Mouse (Mus musculus): ENCODE measurements around the gene Ovca2.

DNA sequence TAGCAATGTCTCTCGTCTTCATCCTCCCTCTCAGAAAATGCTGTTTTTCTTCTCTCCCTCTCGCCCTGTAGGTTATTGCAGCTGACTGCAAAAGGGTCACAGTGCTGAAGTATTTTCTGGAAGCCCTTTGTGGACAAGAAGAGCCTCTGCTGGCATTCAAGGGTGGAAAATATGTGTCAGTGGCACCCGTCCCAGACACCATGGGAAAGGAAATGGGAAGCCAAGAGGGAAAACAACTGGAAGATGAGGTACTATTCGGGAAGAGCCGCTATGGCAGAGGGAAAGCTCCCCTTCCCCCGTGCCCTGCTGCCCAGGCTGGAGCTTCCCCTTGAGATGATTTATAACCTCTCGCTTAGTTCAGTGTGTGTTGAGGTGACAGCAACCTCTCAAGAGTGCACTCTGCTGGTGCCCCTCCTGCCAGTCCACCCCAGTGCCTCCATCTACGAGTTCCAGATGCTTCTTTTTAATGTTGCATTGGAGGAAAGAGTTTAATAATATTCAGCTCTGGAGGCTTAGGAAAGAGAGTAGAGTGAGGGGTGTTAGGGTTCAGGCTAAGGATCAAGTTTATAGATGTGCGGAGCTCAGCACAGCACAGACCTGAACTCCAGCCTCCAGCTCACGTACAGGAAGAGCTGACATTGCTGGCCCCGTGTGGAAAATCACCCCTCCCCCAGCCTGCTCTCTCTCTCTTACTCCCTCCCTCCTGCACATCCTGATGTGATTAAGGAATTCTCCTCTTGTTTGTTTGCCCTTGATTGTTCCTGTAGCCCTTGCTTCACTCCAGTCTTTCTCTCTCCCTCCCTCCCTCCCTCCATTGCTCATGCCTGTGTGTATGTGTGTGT, 39.3 kb downstream of the Ovca2 start:
- TF ChIP-seq CTCF (IDR thresholded peaks at IDR 0.05; ENCODE audit: extremely low read depth, insufficient read depth, low read length) (no peak), POLR2A (IDR thresholded peaks at IDR 0.05; ENCODE audit: extremely low read depth, insufficient read depth, low read length) (no peak)
